Mouse (Mus musculus): ENCODE results near the gene Xrra1.

- TF ChIP-seq POLR2A (IDR thresholded peaks at IDR 0.05; ENCODE audit: control insufficient read depth, low read depth, low read length): no peak
- no peak for TF ChIP-seq CTCF (IDR thresholded peaks at IDR 0.05; ENCODE audit: control insufficient read depth, insufficient read depth, insufficient replicate concordance, low read depth, low read length)
Observed at GRCm38 (mm10) chr7:99911038-99911437, 52.1 kb downstream of the Xrra1 start.
